Mouse (Mus musculus): ENCODE results near the gene Rxfp1. TPM values are rescaled to one million over a fixed set of nuclear protein-coding genes. Genes with fewer than 3 reads are reported as not detected.

Rxfp1 gene
- polyA plus RNA-seq, 1 experiment, result not detected

DNA sequence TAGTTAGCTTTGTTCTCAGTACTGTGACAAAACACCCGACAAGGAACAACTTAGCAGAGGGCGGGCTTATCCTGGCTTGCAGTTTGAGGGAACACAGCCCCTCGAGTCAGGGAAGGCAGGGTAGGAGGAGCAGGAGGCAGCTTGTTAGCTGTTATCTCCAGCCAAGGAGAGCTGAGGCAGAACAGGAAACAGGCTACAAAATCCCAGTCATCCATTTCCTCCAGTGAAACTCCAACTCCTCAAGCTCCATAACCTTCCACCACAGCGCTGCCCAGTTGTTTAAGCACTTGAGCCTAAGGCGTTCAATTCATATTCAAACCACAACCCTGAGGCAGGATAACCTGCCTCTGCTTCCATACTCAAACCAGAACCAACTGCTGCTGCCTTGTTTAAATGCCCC lies 63.0 kb downstream of the Rxfp1 start:
- Histone ChIP-seq H3K27ac (ENCODE audit: insufficient read depth, low read depth, low read length) (no peak overlapping the region), H3K4me1 (ENCODE audit: control insufficient read depth, insufficient read depth, low read length) (peaks cover 2% of the 10 kb centered on the region; the same call in 1 of the 2 replicates), H3K4me3 (ENCODE audit: insufficient read depth, low read length) (no peak overlapping the region)
- TF ChIP-seq POLR2A (IDR thresholded peaks at IDR 0.05; ENCODE audit: borderline replicate concordance, low read depth, low read length) (no peak), CTCF (IDR thresholded peaks at IDR 0.05; ENCODE audit: low read depth, low read length) (no peak)

DNA sequence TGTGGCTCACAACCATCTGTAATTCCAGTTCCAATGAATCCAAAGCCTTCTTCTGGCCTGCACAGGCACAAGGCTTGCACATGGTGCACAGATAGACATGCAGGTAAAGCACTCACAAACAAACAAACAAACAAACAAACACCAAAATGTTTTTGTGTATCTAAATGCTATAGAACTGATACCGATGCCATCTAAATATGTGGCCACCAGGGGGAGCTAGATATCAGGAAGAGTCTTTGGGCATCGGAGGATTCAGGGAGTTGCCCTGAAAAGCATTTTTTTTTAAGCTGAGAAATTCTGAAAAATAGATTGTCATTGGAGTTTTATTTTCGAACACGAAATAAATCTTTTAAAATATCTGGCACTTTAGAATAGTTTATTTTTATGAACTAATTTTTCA lies 64.6 kb downstream of the Rxfp1 start:
- Histone ChIP-seq H3K4me3 (ENCODE audit: insufficient read depth, low read length) (no peak overlapping the region), H3K4me1 (ENCODE audit: control insufficient read depth, insufficient read depth, low read length) (no peaks in the 10 kb centered on the region), H3K27ac (ENCODE audit: insufficient read depth, low read depth, low read length) (no peak overlapping the region)
- TF ChIP-seq CTCF (IDR thresholded peaks at IDR 0.05; ENCODE audit: low read depth, low read length), result no peak
- TF ChIP-seq POLR2A (IDR thresholded peaks at IDR 0.05; ENCODE audit: borderline replicate concordance, low read depth, low read length), result no peak

- H3K27ac ChIP-seq (ENCODE audit: insufficient read depth, low read depth, low read length), result no peak overlapping the region
- H3K4me1 ChIP-seq (ENCODE audit: control insufficient read depth, insufficient read depth, low read length), result no peaks in the 10 kb centered on the region
- H3K4me3 ChIP-seq (ENCODE audit: insufficient read depth, low read length), result no peak overlapping the region
- TF ChIP-seq CTCF (IDR thresholded peaks at IDR 0.05; ENCODE audit: low read depth, low read length) (no peak), POLR2A (IDR thresholded peaks at IDR 0.05; ENCODE audit: borderline replicate concordance, low read depth, low read length) (no peak)
Observed at GRCm38 (mm10) chr3:79672188-79672587, 65.5 kb downstream of the Rxfp1 start.

GRCm38 (mm10) chr3:79670556-79670955 lies 67.1 kb downstream of the Rxfp1 start:
- H3K27ac ChIP-seq (ENCODE audit: insufficient read depth, low read depth, low read length), result no peak overlapping the region
- H3K4me3 ChIP-seq (ENCODE audit: insufficient read depth, low read length), result no peak overlapping the region
- H3K4me1 ChIP-seq (ENCODE audit: control insufficient read depth, insufficient read depth, low read length), result peaks cover under 1% of the 10 kb centered on the region; the same call in 1 of the 2 replicates
- no peak for TF ChIP-seq CTCF (IDR thresholded peaks at IDR 0.05; ENCODE audit: low read depth, low read length)
- no peak for TF ChIP-seq POLR2A (IDR thresholded peaks at IDR 0.05; ENCODE audit: borderline replicate concordance, low read depth, low read length)

GRCm38 (mm10) chr3:79664787-79665408 lies 72.8 kb downstream of the Rxfp1 start:
- TF ChIP-seq CTCF (IDR thresholded peaks at IDR 0.05; ENCODE audit: low read depth, low read length), result peak; percentile 46
- no peak for TF ChIP-seq POLR2A (IDR thresholded peaks at IDR 0.05; ENCODE audit: borderline replicate concordance, low read depth, low read length)
- Histone ChIP-seq H3K4me3 (ENCODE audit: insufficient read depth, low read length) (no peak overlapping the region), H3K4me1 (ENCODE audit: control insufficient read depth, insufficient read depth, low read length) (peaks cover 3% of the 10 kb centered on the region; the same call in 1 of the 2 replicates), H3K27ac (ENCODE audit: insufficient read depth, low read depth, low read length) (no peak overlapping the region)

DNA sequence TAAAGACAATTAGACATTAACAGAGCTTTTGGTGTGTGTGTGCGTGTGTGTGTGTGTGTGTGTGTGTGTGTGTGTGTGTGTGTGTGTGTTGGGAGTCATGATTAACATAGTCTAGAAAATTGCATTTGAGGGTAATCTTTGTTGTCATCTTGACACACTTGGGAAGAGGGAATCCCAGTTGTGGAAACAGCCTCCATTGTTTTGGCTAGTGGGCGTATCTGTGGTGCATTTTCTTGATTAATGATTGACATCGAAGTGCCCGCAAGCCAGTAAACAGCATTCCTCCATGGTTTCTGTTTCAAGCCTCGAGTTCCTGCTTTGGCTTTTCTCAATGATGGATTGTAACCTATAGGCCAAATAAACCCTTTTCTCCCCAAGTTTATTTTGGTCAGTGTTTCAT lies 81.0 kb downstream of the Rxfp1 start:
- H3K4me3 ChIP-seq (ENCODE audit: insufficient read depth, low read length), result no peak overlapping the region
- H3K27ac ChIP-seq (ENCODE audit: insufficient read depth, low read depth, low read length), result no peak overlapping the region
- H3K4me1 ChIP-seq (ENCODE audit: control insufficient read depth, insufficient read depth, low read length), result no peaks in the 10 kb centered on the region
- TF ChIP-seq POLR2A (IDR thresholded peaks at IDR 0.05; ENCODE audit: borderline replicate concordance, low read depth, low read length) (no peak), CTCF (IDR thresholded peaks at IDR 0.05; ENCODE audit: low read depth, low read length) (no peak)

GRCm38 (mm10) chr3:79652129-79652528 lies 85.6 kb downstream of the Rxfp1 start:
- no peak for TF ChIP-seq POLR2A (IDR thresholded peaks at IDR 0.05; ENCODE audit: borderline replicate concordance, low read depth, low read length)
- no peak for TF ChIP-seq CTCF (IDR thresholded peaks at IDR 0.05; ENCODE audit: low read depth, low read length)
- no peaks in the 10 kb centered on the region for H3K4me1 ChIP-seq (ENCODE audit: control insufficient read depth, insufficient read depth, low read length)
- H3K4me3 ChIP-seq (ENCODE audit: insufficient read depth, low read length), result no peak overlapping the region
- H3K27ac ChIP-seq (ENCODE audit: insufficient read depth, low read depth, low read length), result no peak overlapping the region

GRCm38 (mm10) chr3:79629416-79629730 lies 108.3 kb downstream of the Rxfp1 start, which contains the start of gene Etfdh:
Gene Etfdh, minus strand, starts transcription at chr3:79629500.
- TF ChIP-seq POLR2A (IDR thresholded peaks at IDR 0.05; ENCODE audit: borderline replicate concordance, low read depth, low read length) (no peak), CTCF (IDR thresholded peaks at IDR 0.05; ENCODE audit: low read depth, low read length) (no peak)
- peak within 1 kb of the TSS; percentile 37 for H3K27ac ChIP-seq (ENCODE audit: insufficient read depth, low read depth, low read length)
- peak within 1 kb of the TSS; percentile 85 for H3K4me3 ChIP-seq (ENCODE audit: insufficient read depth, low read length)
- peaks cover 4% of the 10 kb centered on the region; the same call in 1 of the 2 replicates for H3K4me1 ChIP-seq (ENCODE audit: control insufficient read depth, insufficient read depth, low read length)

GRCm38 (mm10) chr3:79628561-79629415 lies 108.9 kb downstream of the Rxfp1 start, which contains the start of gene 4930579G24Rik:
Gene 4930579G24Rik, plus strand, starts transcription at chr3:79629079.
- TF ChIP-seq CTCF (IDR thresholded peaks at IDR 0.05; ENCODE audit: low read depth, low read length) (no peak), POLR2A (IDR thresholded peaks at IDR 0.05; ENCODE audit: borderline replicate concordance, low read depth, low read length) (peak; percentile 59; the same call in 1 of the 2 replicates)
- peak within 1 kb of the TSS; percentile 85 for H3K4me3 ChIP-seq (ENCODE audit: insufficient read depth, low read length)
- H3K27ac ChIP-seq (ENCODE audit: insufficient read depth, low read depth, low read length), result peak within 1 kb of the TSS; percentile 37
- H3K4me1 ChIP-seq (ENCODE audit: control insufficient read depth, insufficient read depth, low read length), result peaks cover 4% of the 10 kb centered on the region; the same call in 1 of the 2 replicates

- TF ChIP-seq POLR2A (IDR thresholded peaks at IDR 0.05; ENCODE audit: borderline replicate concordance, low read depth, low read length), result no peak
- no peak for TF ChIP-seq CTCF (IDR thresholded peaks at IDR 0.05; ENCODE audit: low read depth, low read length)
- Histone ChIP-seq H3K4me3 (ENCODE audit: insufficient read depth, low read length) (peak overlapping the region; percentile 85), H3K27ac (ENCODE audit: insufficient read depth, low read depth, low read length) (peak overlapping the region; percentile 37), H3K4me1 (ENCODE audit: control insufficient read depth, insufficient read depth, low read length) (peaks cover 4% of the 10 kb centered on the region; the same call in 1 of the 2 replicates)
Observed at GRCm38 (mm10) chr3:79628182-79628560, 109.5 kb downstream of the Rxfp1 start.
